In genomic region chr4:53920587-53920986, GRCm38 (mm10) we compare ENCODE assay signal across 19 mouse cellular contexts.
DNase-seq lines count a peak whose midpoint lies in the region; ATAC-seq lines count a peak whose summit lies in the region.
"Had no signal": no experiment of that assay in that cellular context is flagged by ENCODE, and none has a peak within 500 bp of the region (broad histone marks: within the 10 kb centered on the region; RNA-seq: fewer than 3 reads in every experiment).

No protein-coding gene starts in this region.

- peak; percentile 74 for ATAC-seq in megakaryocyte progenitor cell, adult 5-6 weeks (replicated peaks; ENCODE audit: poor library complexity)
- ATAC-seq: forebrain, embryonic 14.5 days; hindbrain, postnatal 0 days had no signal

- peak; percentile 14 for DNase-seq in thymus, postnatal 14 days
- DNase-seq in thymus, adult 18-20 months = no peak
- DNase-seq in c-Kit-positive CD71-negative TER-119-negative erythroid progenitor cells, embryonic 14.5 days (ENCODE audit: low read depth) = peak; percentile 31
- DNase-seq in testis, postnatal 10 days (ENCODE audit: low spot score) = no peak
- no peak for DNase-seq in layer of hippocampus, adult 8-10 months (ENCODE audit: low spot score in 2 of 2)
- no peak for DNase-seq in kidney, adult 18-20 months
- DNase-seq: adrenal gland, postnatal 36 days; cerebellum, adult 8-10 months; gastrocnemius, postnatal 14 days; heart, adult 2 months; heart, postnatal 4 days; kidney, adult 8-10 months; kidney, postnatal 25 days; layer of hippocampus, adult 9-11 months; liver, embryonic 13.5 days; lung, embryonic 14.5 days had no signal

Comparison
In these comparisons a context has a peak if more than half of its experiments do, and no peak if none do; other contexts are left out.
1. DNase-seq: peak in thymus, postnatal 14 days (single experiment) and c-Kit-positive CD71-negative TER-119-negative erythroid progenitor cells, embryonic 14.5 days (single experiment); none in thymus, adult 18-20 months (0 of 2), testis, postnatal 10 days (single experiment), layer of hippocampus, adult 8-10 months (0 of 2) and kidney, adult 18-20 months (single experiment).